Mouse (Mus musculus): ENCODE measurements at regions not wholly inside any gene's neighbourhood (a gene's known extent, or its start where the extent isn't known, plus 50 kb on each side); places are given as distances from the start of the nearest gene placed in this dataset.

DNA sequence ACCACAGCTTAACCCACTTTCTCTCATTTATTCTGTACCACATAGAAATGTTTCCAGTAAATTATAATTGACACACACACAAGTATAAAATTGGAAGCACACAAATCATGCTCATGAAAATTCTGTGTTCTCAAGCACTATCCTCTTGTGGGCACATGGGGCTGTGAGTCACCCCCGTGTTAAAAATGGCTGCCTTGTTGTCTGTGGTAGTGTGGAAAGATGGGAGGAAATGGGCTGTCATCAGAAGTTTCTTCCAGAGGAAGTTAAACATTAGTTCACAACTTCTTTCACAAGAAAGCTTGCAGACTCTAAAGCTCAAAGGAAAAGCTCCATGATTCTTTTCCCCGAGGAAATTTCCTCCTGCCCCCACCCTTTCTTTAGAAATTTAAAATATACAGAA is 329.5 kb upstream of the Hnrnpa3 start:
- no peak overlapping the region for H3K4me2 ChIP-seq (ENCODE audit: low read depth, low read length)
- peaks cover 2% of the 10 kb centered on the region; the same call in 1 of the 2 replicates for H3K4me1 ChIP-seq (replicated peaks; ENCODE audit: control insufficient read depth, insufficient read depth, low read length)
- no peaks in the 10 kb centered on the region for H3K9me3 ChIP-seq (ENCODE audit: control insufficient read depth, low read length)
- ATAC-seq (ENCODE audit: low read depth): no peak
- 32% methylated on average over 2 of the region's 2 CpGs for WGBS
- no peak overlapping the region for H3K27ac ChIP-seq (ENCODE audit: low read length)
- no peaks in the 10 kb centered on the region for H3K27me3 ChIP-seq (ENCODE audit: control insufficient read depth, insufficient read depth, low read depth, low read length)
- no peak overlapping the region for H3K9ac ChIP-seq (ENCODE audit: low read length)
- no peak overlapping the region for H3K4me3 ChIP-seq (ENCODE audit: low read length)
- H3K36me3 ChIP-seq (ENCODE audit: control insufficient read depth, insufficient read depth, low read length): no peaks in the 10 kb centered on the region

DNA sequence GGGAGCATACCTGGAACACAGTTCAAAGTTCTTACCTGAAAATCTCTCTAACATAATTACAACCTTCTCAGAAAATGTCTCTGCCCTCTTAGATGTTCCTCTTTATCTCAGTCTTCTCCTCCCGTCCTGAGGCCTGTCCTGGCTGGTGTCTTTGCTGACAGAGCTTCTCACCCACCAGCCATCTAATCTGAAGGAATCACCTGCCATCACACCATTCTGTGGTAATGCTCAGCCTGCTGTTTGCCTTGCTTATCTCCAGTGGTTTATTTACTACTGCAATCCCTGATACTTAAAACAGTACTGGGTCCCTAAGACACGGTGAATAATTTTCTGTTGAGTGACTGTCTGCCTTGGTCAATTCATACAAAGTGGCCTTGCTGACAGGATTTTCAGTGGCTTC is 317.8 kb upstream of the Hnrnpa3 start:
- 39% methylated on average over 2 of the region's 2 CpGs for WGBS
- H3K27me3 ChIP-seq (ENCODE audit: control insufficient read depth, insufficient read depth, low read depth, low read length): no peaks in the 10 kb centered on the region
- H3K27ac ChIP-seq (ENCODE audit: low read length): no peak overlapping the region
- H3K36me3 ChIP-seq (ENCODE audit: control insufficient read depth, insufficient read depth, low read length): no peaks in the 10 kb centered on the region
- H3K9me3 ChIP-seq (ENCODE audit: control insufficient read depth, low read length): no peaks in the 10 kb centered on the region
- H3K4me2 ChIP-seq (ENCODE audit: low read depth, low read length): no peak overlapping the region
- H3K9ac ChIP-seq (ENCODE audit: low read length): no peak overlapping the region
- no peaks in the 10 kb centered on the region for H3K4me1 ChIP-seq (replicated peaks; ENCODE audit: control insufficient read depth, insufficient read depth, low read length)
- ATAC-seq (ENCODE audit: low read depth): no peak
- H3K4me3 ChIP-seq (ENCODE audit: low read length): no peak overlapping the region

DNA sequence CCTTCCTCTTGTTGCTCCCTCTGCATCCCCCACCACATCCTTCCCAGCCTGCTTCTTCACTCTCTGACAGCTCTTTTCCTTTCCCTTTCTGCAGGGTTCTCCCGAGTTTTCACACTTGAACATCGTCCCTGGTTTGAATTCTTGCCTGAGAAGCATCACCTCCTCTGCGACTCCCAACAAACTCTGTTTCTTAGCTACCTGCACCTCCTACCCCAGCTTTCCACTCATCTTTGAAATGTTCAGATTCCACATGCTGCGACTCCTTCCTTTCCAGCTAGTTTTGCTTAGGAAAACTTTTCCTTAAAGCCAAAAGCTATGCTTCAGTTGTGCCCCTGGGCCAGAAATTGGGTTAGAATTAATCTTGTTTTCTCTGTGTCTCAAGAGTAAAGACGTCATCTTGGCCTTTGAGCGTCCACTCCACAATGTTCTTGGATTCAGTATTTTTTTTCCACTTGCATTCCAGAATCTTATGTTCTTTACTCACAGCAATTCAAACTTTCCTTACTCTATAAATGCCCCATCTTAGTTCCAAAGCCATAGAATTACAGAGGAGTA is 317.3 kb upstream of the Hnrnpa3 start:
- Histone ChIP-seq H3K4me1 (replicated peaks; ENCODE audit: control insufficient read depth, insufficient read depth, low read length) (no peaks in the 10 kb centered on the region), H3K9me3 (ENCODE audit: control insufficient read depth, low read length) (no peaks in the 10 kb centered on the region), H3K27ac (ENCODE audit: low read length) (no peak overlapping the region), H3K4me3 (ENCODE audit: low read length) (no peak overlapping the region), H3K27me3 (ENCODE audit: control insufficient read depth, insufficient read depth, low read depth, low read length) (no peaks in the 10 kb centered on the region), H3K36me3 (ENCODE audit: control insufficient read depth, insufficient read depth, low read length) (no peaks in the 10 kb centered on the region), H3K4me2 (ENCODE audit: low read depth, low read length) (no peak overlapping the region), H3K9ac (ENCODE audit: low read length) (no peak overlapping the region)
- ATAC-seq (ENCODE audit: low read depth): no peak
- 52% methylated on average over 6 of the region's 6 CpGs for WGBS

DNA sequence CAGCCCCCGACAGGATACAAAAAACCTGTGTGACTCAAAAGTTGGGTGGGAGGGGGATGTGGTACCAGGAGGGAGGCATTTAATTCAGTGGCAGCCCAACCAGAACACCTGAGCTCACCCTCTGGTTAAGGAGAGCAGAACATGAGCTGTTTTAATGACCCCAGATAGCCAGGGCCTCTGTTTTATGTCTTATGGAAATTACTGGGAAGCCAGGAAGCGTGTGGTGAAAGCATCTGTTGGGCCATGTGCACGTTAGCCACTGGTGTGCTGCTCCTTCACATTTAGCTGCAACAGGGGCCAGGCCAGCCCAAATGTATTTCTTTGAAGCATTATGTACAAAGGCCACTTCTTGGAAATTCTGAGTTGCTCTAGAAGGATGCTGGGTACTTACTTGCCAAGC is 308.2 kb upstream of the Hnrnpa3 start:
- Histone ChIP-seq H3K4me1 (replicated peaks; ENCODE audit: control insufficient read depth, insufficient read depth, low read length) (no peaks in the 10 kb centered on the region), H3K27ac (ENCODE audit: low read length) (no peak overlapping the region), H3K36me3 (ENCODE audit: control insufficient read depth, insufficient read depth, low read length) (no peaks in the 10 kb centered on the region), H3K4me2 (ENCODE audit: low read depth, low read length) (no peak overlapping the region), H3K4me3 (ENCODE audit: low read length) (no peak overlapping the region), H3K9ac (ENCODE audit: low read length) (no peak overlapping the region), H3K27me3 (ENCODE audit: control insufficient read depth, insufficient read depth, low read depth, low read length) (no peaks in the 10 kb centered on the region), H3K9me3 (ENCODE audit: control insufficient read depth, low read length) (no peaks in the 10 kb centered on the region)
- 76% methylated on average over 3 of the region's 3 CpGs for WGBS
- no peak for ATAC-seq (ENCODE audit: low read depth)

DNA sequence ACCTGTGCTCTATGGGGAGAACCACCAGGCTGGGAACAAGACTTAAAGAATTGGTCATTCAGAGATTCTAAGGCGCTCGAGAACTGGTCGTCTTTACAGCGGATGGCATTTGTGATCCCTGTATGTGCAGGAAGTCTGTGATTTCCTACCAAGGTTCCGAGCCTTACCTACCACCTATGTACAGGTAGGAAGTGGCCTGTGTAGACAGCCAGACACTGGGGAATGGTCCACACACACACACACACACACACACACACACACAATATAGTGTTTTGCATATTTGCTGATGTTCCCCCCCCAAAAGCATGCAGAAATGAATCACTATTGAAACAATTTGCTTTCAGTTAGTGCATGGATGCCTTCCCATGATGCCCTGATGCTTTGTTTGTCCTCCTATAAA is 307.1 kb upstream of the Hnrnpa3 start:
- Histone ChIP-seq H3K9ac (ENCODE audit: low read length) (no peak overlapping the region), H3K9me3 (ENCODE audit: control insufficient read depth, low read length) (no peaks in the 10 kb centered on the region), H3K4me1 (replicated peaks; ENCODE audit: control insufficient read depth, insufficient read depth, low read length) (no peaks in the 10 kb centered on the region), H3K27me3 (ENCODE audit: control insufficient read depth, insufficient read depth, low read depth, low read length) (no peaks in the 10 kb centered on the region), H3K27ac (ENCODE audit: low read length) (no peak overlapping the region), H3K4me3 (ENCODE audit: low read length) (no peak overlapping the region), H3K36me3 (ENCODE audit: control insufficient read depth, insufficient read depth, low read length) (no peaks in the 10 kb centered on the region), H3K4me2 (ENCODE audit: low read depth, low read length) (no peak overlapping the region)
- ATAC-seq (ENCODE audit: low read depth): no peak
- 88% methylated on average over 5 of the region's 5 CpGs for WGBS

DNA sequence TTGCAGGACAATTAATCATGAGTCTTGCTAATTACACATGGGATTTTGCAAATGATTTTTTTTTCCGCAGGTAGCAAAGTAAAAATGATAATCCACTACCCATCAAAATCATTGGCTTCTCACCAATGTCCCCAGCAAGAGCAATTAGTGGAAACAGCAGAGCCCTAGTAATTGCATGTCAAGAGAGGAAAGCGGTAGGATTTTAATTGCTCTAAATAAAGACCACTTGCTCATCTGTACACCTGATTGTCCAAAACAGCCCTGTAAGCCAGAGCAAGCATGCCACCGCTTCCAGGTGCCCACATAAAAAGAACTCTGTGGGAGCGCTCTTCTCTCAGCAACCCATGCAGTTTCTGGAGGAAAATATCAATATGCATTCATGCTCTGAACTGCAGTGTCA is 306.5 kb upstream of the Hnrnpa3 start:
- no peak for ATAC-seq (ENCODE audit: low read depth)
- Histone ChIP-seq H3K4me2 (ENCODE audit: low read depth, low read length) (no peak overlapping the region), H3K4me3 (ENCODE audit: low read length) (no peak overlapping the region), H3K36me3 (ENCODE audit: control insufficient read depth, insufficient read depth, low read length) (no peaks in the 10 kb centered on the region), H3K9ac (ENCODE audit: low read length) (no peak overlapping the region), H3K27me3 (ENCODE audit: control insufficient read depth, insufficient read depth, low read depth, low read length) (no peaks in the 10 kb centered on the region), H3K27ac (ENCODE audit: low read length) (no peak overlapping the region), H3K4me1 (replicated peaks; ENCODE audit: control insufficient read depth, insufficient read depth, low read length) (no peaks in the 10 kb centered on the region), H3K9me3 (ENCODE audit: control insufficient read depth, low read length) (no peaks in the 10 kb centered on the region)
- WGBS: 92% methylated on average over 4 of the region's 4 CpGs

DNA sequence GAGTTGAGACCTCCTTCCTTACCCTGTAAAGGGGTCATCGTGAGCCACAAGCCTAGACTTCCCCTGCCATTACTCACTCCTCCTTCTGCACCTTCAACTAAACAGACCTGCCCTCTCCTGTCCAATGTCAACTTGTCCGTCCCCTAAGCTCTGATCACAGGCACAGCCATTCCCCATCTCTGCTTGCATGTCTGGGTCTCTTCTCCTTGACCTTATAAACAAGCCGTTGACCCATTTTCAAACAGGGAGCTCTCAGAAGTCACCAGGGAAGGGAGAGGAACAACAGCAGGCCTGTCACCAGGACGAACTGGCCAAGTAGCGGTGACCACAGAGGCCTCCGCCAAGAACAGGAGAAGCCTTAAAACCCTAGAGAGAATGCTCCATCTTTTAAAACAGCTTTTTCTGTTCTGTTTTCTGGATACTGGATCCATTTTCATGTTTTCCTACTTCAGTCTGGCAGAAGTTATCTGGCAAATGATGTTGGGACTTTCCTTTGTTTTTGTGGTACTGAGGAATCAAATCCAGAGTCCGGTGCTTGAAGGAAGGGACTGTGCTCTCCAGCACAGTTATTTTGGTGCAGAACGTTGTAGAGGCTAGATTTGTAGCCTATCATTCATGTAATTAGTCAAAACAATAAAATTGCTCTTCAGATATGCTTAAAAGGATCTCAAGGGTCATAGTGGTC is 302.2 kb upstream of the Hnrnpa3 start:
- H3K9me3 ChIP-seq (ENCODE audit: control insufficient read depth, low read length): no peaks in the 10 kb centered on the region
- 60% methylated on average over 8 of the region's 8 CpGs for WGBS
- H3K4me1 ChIP-seq (replicated peaks; ENCODE audit: control insufficient read depth, insufficient read depth, low read length): no peaks in the 10 kb centered on the region
- H3K4me2 ChIP-seq (ENCODE audit: low read depth, low read length): no peak overlapping the region
- no peak for ATAC-seq (ENCODE audit: low read depth)
- H3K27me3 ChIP-seq (ENCODE audit: control insufficient read depth, insufficient read depth, low read depth, low read length): no peaks in the 10 kb centered on the region
- H3K9ac ChIP-seq (ENCODE audit: low read length): no peak overlapping the region
- no peaks in the 10 kb centered on the region for H3K36me3 ChIP-seq (ENCODE audit: control insufficient read depth, insufficient read depth, low read length)
- H3K27ac ChIP-seq (ENCODE audit: low read length): no peak overlapping the region
- H3K4me3 ChIP-seq (ENCODE audit: low read length): no peak overlapping the region

DNA sequence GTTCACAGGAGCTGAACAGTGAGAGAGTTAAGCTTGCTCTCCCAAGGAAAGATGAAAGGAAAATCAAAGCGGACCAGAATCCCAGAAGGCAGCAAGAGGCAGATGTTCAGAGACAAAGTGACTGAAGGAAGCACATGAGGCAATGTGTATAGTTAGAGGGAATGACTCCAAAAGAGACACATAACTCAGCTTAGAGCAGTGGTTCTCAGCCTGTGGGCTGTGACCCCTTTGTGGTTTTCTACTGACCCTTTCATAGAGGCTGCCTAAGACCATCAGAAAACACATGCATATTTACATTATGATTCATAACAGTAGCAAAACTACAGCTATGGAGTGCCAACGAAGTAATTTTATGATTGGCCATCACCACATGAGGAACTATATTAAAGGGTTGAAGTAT is 301.5 kb upstream of the Hnrnpa3 start:
- WGBS: 61% methylated on average over 2 of the region's 2 CpGs
- peak; percentile 31; the same call in 1 of the 2 replicates for ATAC-seq (ENCODE audit: low read depth)
- Histone ChIP-seq H3K9ac (ENCODE audit: low read length) (no peak overlapping the region), H3K4me2 (ENCODE audit: low read depth, low read length) (no peak overlapping the region), H3K4me1 (replicated peaks; ENCODE audit: control insufficient read depth, insufficient read depth, low read length) (no peaks in the 10 kb centered on the region), H3K36me3 (ENCODE audit: control insufficient read depth, insufficient read depth, low read length) (no peaks in the 10 kb centered on the region), H3K9me3 (ENCODE audit: control insufficient read depth, low read length) (no peaks in the 10 kb centered on the region), H3K27me3 (ENCODE audit: control insufficient read depth, insufficient read depth, low read depth, low read length) (no peaks in the 10 kb centered on the region), H3K27ac (ENCODE audit: low read length) (no peak overlapping the region), H3K4me3 (ENCODE audit: low read length) (no peak overlapping the region)

DNA sequence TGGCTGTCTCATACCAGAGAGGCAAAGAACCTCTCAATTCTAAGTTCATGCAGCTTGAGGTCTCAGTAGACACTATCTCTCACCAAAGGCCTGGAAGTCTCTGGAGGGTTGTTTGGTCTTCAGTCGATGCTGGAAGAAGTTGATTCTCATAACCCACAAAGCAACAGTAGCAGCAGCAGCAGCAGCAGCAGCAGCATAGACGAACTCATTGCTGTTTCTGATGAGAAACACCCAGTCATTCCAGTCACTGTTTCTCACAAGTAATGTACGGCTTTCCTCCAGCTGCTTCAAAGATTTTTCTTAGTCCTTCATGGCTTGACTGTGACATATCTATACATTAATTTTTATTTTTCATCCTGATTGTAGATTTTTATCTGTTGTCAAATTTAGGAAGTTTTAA is 298.1 kb upstream of the Hnrnpa3 start:
- Histone ChIP-seq H3K9me3 (ENCODE audit: control insufficient read depth, low read length) (no peaks in the 10 kb centered on the region), H3K4me2 (ENCODE audit: low read depth, low read length) (no peak overlapping the region), H3K4me1 (replicated peaks; ENCODE audit: control insufficient read depth, insufficient read depth, low read length) (no peaks in the 10 kb centered on the region), H3K27me3 (ENCODE audit: control insufficient read depth, insufficient read depth, low read depth, low read length) (no peaks in the 10 kb centered on the region), H3K27ac (ENCODE audit: low read length) (no peak overlapping the region), H3K36me3 (ENCODE audit: control insufficient read depth, insufficient read depth, low read length) (no peaks in the 10 kb centered on the region), H3K9ac (ENCODE audit: low read length) (no peak overlapping the region), H3K4me3 (ENCODE audit: low read length) (no peak overlapping the region)
- 60% methylated on average over 3 of the region's 3 CpGs for WGBS
- ATAC-seq (ENCODE audit: low read depth): no peak

DNA sequence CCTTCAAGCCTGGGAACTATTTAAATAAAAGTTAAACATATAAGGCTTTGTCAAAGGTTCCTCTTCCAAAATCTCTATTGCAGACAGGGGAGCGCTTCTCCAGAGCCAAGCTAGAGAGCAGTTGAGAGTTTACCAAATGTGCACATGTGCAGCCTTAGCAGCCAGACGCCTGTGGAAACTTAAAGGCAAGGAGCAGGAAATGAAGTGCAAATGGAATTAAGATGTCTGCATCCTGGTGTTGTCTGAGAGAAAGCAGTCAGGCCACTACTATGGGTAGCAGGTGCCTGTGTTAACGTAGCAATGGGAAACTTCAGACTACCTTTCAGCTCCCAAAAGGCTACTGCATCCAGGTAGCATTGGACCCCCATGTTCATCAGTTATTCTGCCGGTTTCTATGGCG is 282.4 kb upstream of the Hnrnpa3 start:
- H3K4me2 ChIP-seq (ENCODE audit: low read depth, low read length): no peak overlapping the region
- 68% methylated on average over 5 of the region's 5 CpGs for WGBS
- H3K36me3 ChIP-seq (ENCODE audit: control insufficient read depth, insufficient read depth, low read length): no peaks in the 10 kb centered on the region
- no peak overlapping the region for H3K4me3 ChIP-seq (ENCODE audit: low read length)
- no peak overlapping the region for H3K9ac ChIP-seq (ENCODE audit: low read length)
- no peaks in the 10 kb centered on the region for H3K4me1 ChIP-seq (replicated peaks; ENCODE audit: control insufficient read depth, insufficient read depth, low read length)
- H3K9me3 ChIP-seq (ENCODE audit: control insufficient read depth, low read length): no peaks in the 10 kb centered on the region
- no peak for ATAC-seq (ENCODE audit: low read depth)
- H3K27me3 ChIP-seq (ENCODE audit: control insufficient read depth, insufficient read depth, low read depth, low read length): no peaks in the 10 kb centered on the region
- no peak overlapping the region for H3K27ac ChIP-seq (ENCODE audit: low read length)

All from lung, embryonic 16.5 days (tissue).